Mouse (Mus musculus) testis, postnatal 10 days (tissue): ENCODE results near the gene Gsta2.
"Not testable (repeated sequence)": the region's sequence is repeated elsewhere in the genome, so short reads cannot be mapped to it uniquely, and the experiment has no call there.

ENCODE experiments used
- DNase-seq: peaks from one replicate; pipeline ENCODE4 v3.0.0; 2021; ENCODE audit warnings: low spot score

Gene Gsta2

GRCm38 (mm10) chr9:78365850-78366544 lies 10.4 kb upstream of the Gsta2 start:
- DNase-seq: no peak

DNA sequence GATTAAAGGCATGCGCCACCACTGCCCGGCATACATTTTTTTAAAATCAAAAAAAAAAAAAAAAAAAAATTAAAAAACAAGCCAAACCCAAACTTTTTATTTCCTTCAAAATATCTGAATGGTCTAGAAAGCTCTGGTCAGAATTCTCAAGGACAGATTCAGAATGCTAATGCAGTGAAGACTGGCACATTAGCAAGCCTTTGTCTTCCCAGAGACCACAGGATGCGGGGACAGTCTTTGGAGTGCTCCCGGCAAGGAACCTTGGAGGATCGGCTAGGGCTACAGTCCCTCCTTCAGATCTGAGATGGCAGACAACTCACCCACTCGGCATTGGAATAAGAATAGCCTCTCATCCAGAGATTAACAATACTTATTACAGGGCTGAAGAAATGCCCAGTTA lies 9.1 kb upstream of the Gsta2 start:
- DNase-seq: no peak

DNA sequence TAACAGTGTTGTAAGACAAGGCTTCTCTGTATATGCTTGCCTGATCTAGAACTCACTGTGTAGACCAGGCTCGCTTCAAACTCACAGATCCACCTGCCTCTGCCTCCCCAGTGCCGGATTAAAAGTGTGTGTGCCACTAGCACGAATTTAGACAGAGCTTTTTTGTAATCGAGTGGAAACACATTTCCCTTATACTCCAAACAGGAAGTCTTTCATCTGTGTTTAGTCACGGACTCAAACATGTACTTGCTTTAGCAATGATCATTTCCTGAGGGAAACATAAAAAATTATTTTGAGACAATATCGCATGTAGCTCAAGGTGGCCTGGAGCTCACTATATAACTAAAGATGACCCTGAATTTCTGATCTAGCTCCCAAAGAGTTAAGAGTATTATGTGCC lies 7.8 kb upstream of the Gsta2 start:
- DNase-seq: no peak

DNA sequence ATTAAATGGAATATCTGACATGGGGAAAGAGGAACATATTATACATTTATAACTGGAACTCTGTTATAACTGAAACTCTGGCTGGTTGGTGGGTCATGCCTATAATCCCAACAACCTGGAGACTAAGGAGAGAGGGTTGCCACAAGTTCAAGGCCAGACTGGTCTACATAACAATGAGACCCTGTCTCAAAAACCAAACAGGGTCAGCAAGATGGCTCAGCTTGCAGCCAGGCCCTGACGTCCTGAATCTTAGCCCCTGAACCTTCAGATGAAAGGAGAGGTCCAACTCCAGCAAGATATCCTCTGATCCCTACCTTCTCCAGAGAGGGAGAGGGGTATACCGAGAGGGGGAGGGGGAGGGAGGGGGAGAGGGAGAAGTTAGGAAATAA lies 4.9 kb upstream of the Gsta2 start:
- no peak for DNase-seq

- no peak for DNase-seq
Observed at GRCm38 (mm10) chr9:78359750-78360483, 4.3 kb upstream of the Gsta2 start.

DNA sequence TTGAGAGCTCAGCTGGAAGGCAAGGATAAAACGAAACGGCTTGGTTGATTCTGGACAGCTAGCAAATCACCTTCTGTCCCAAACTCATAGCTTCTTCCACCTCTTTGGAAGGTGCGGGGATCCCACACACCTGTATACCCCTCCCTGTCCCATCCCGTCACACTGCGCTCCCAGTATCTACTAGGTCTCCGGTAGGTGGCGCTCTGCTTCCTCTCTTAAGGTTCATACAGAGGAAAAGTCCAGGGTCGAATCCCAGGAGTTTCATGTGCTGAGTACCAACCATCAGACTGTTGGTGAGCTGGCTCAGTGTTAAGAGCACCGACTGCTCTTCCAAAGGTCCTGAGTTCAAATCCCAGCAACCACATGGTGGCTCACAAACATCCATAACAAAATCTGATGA lies 2.5 kb upstream of the Gsta2 start:
- peak; percentile 86 for DNase-seq

DNA sequence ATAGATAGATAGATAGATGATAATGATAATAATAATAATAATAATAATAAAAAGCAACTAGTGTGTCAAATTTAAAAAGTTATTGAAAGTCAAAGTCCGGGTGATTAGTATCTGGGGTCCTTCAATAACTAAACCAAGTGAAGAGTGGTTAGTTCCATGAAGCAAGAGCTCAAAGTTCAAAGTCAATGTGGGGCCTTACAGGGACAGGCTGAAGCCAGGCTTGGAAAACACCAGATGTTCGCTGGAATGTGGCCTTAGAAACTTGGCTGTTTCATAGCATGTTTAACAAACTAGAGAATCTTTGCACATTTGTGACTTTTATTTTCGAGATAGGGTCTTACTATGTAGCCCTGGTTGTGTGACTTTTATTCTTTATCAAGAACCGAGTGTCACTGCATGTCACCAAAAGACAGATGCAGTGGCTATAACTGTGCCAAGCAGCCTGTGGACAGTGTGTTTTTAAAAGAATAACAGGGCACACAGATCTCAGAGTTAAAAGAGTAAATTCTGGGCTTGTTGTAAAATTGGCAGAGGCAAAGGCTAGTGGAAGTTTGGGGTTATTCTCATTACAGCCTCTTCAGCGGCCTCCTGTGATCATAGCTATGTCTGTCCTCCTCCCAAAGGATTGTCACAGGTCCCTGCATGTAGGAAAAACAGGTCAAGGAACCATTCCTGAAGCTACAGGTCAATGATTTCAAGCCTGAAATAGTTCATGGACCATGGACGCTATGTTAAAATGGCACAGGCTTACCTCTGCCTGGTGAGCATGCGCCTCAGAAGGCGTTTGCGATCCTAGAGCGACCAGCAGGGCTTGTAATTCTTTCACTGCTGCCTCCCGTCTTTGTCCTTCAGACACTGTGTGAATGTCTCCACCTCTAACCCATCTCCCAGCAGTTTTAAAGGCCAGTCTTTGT lies 666 bp downstream of the Gsta2 start:
- no peak for DNase-seq

GRCm38 (mm10) chr9:78351504-78352220 lies 3.9 kb downstream of the Gsta2 start:
- no peak for DNase-seq

- DNase-seq: not testable (repeated sequence)
Observed at GRCm38 (mm10) chr9:78350007-78350406, 5.6 kb downstream of the Gsta2 start.

DNA sequence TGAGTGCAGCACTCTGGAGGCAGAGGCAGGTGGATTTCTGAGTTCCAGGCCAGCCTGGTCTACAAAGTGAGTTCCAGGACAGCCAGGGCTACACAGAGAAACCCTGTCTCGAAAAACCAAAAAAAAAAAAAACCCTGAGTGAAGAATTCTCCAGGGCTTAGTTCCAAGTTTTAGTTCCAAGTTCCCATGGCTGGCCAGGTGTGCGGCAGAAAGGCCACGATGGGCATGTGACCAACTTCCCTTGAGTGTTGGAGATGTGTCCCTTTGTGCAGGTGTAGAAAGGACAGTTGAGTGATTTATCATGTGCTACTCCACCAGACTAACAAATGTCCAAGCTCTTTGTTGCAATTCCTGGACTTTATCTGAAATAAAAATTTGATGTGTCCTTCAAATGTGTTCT lies 6.4 kb downstream of the Gsta2 start:
- DNase-seq: not testable (repeated sequence)

DNA sequence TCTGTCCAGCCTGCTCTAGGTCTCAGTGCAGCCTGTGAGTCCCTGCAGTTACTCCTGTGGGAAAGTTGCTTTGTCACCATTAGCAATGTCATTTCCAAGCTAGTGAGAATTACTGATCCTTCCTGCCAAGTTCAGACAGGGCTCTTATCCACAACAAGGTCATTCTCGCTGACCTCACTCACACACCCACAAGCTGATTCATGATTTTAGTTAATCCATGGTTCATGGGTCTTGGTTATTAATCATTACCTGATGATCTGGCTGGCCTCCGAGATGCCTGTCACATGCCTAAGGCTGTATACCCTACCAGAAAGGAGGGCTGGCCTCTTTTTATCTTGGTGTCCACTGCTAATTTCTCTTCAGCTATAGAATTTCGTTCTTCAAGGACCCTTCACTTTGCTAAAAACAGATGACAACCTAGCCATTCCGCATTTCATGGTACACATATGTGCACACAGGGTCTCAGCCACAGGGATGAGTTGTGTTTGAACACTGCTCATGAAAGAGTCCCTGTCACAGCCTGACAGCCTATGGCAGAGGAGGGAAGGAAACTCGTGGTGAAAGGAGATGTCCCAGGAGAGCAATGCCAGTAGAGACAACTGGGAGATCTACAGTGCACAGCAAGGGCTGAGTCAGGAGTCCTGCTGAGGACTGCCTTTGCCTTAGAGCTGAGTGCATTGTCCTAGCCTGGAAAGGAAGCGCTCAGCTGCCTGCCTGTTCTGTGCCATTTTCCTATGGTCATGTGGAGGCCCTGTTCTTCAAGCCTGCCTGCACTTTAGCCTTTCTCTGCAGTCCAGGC lies 7.2 kb downstream of the Gsta2 start:
- not testable (repeated sequence) for DNase-seq

DNA sequence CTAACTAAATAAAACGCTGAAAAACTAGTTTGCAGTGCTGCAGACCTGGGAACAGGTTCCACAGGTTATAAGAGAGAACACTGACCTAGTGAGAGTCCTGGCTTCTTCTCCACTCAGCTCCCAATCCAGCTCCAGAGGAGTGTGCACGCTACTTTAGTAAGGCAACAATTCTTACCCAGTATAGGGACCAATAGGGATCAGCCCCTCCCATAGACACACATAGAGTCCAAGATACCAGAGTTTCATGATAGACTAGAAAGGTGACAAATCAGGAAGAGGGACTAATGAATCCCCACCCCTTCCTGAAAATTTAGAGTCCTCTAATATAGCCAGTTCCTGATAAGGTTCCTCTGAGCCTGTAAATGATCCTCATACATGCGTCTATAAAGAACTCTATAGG lies 8.6 kb downstream of the Gsta2 start:
- no peak for DNase-seq

GRCm38 (mm10) chr9:78345235-78345634 lies 10.4 kb downstream of the Gsta2 start:
- not testable (repeated sequence) for DNase-seq

DNA sequence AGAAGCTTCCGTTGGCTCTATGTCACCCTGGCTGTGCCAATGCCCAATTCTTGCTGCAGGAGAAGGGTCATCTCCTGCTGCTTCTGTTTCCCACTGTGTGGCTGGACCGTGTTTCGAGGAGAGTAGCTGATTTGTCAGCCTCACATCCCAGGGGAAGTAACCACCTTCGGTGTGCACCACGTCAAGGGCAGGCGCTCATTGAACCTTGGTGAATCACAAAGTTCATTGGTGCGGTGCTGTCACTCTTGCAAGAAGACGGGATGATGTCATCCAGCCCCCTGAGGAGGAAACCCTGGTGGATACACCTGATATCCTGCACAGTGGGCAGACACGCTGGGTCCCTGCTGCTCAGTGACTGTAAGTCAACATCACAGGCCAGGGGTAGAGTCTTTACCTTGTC lies 12.5 kb downstream of the Gsta2 start:
- not testable (repeated sequence) for DNase-seq

GRCm38 (mm10) chr9:78342494-78342893 lies 13.1 kb downstream of the Gsta2 start:
- DNase-seq: not testable (repeated sequence)

GRCm38 (mm10) chr9:78340324-78340723 lies 15.3 kb downstream of the Gsta2 start:
- DNase-seq: peak; percentile 76

GRCm38 (mm10) chr9:78337050-78337449 lies 18.5 kb downstream of the Gsta2 start:
- DNase-seq: not testable (repeated sequence)

GRCm38 (mm10) chr9:78327289-78327688 lies 28.3 kb downstream of the Gsta2 start, which contains the start of gene Omt2b:
Omt2b (plus strand) TSS chr9:78327589.
- not testable (repeated sequence) for DNase-seq

GRCm38 (mm10) chr9:78319499-78319898 lies 36.1 kb downstream of the Gsta2 start:
- DNase-seq: no peak

DNA sequence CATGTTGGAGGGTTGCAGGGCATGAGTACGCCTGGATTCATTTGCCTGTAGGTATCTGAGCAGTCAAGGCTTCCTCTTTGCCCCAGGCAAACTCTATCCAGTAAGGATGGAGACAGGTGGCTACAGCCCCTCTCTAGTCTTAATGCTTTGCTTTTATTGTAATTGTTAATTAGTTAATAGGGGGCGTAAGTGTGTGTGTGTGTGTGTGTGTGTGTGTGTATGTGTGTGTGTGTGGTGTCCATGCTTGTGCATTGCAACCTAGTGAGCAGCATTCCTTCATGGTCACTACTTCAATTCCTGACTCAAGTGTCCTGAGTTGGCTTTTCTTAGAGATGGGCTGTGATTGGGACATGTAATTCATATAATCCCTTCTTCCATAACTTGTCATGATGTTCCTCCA lies 40.9 kb downstream of the Gsta2 start, which contains the start of gene Omt2a:
TSS of gene Omt2a (minus strand) at position 101 of the 400 bp plus-strand sequence.
- DNase-seq: no peak

DNA sequence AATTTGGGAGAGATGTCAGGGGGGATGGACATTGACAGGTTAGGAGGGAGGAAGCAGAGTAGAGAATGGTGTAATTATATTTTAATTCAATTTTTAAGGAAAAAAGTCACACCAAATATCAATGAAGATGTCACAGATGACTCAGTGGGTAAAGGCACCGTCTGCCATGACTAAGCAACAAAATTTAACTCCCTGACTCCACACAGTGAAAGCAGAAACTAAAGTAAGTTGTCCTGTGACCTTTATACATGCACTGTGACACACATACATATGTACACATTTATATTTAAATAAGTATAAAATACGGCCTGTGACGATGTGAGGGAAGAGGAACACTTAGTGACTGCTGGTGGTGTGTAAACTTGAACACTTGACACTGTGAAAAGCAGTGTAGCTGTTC lies 47.5 kb downstream of the Gsta2 start:
- not testable (repeated sequence) for DNase-seq
